Mouse (Mus musculus) kidney, embryonic 16.5 days (tissue): Measurements from ENCODE around the gene Ptprn2. TPM values are rescaled to one million over a fixed set of nuclear protein-coding genes. Genes with fewer than 3 reads are reported as not detected.

ENCODE experiments used
- ATAC-seq: fragments of 200-750 bp; cut with Nextera tagmentation; 2 replicates; pipeline ENCODE4 v1.8.0; 2017; ENCODE audit warnings: moderate TSS enrichment; ENCODE audit not compliant: low FRiP score, low TSS enrichment
- H3K27ac ChIP-seq: fragments of 300-500 bp; sonication (generic); 2 replicates; pipeline ENCODE4 v1.5.1; 2014; ENCODE audit warnings: low read length
- H3K27me3 ChIP-seq: fragments of 300-500 bp; sonication (generic); 2 replicates; pipeline ENCODE4 v1.6.1; 2014; ENCODE audit warnings: low read length, control low read depth, mixed read lengths; ENCODE audit not compliant: insufficient read depth
- H3K36me3 ChIP-seq: fragments of 300-500 bp; sonication (generic); 2 replicates; pipeline ENCODE4 v1.6.1; 2014; ENCODE audit warnings: low read length, control low read depth, mixed read lengths; ENCODE audit not compliant: insufficient read depth
- H3K4me1 ChIP-seq: fragments of 300-500 bp; sonication (generic); 2 replicates; pipeline ENCODE4 v1.6.1; 2014; ENCODE audit warnings: low read length, control low read depth, mixed read lengths; ENCODE audit not compliant: insufficient read depth
- H3K4me2 ChIP-seq: fragments of 300-500 bp; sonication (generic); replicated peaks from 2 replicates; pipeline ENCODE4 v1.6.1; 2014; ENCODE audit warnings: low read depth, low read length
- H3K4me3 ChIP-seq: fragments of 300-500 bp; sonication (generic); 2 replicates; pipeline ENCODE4 v1.5.1; 2014; ENCODE audit warnings: mild to moderate bottlenecking, low read length
- H3K9ac ChIP-seq: fragments of 300-500 bp; sonication (generic); replicated peaks from 2 replicates; pipeline ENCODE4 v1.6.1; 2014; ENCODE audit warnings: low read length
- H3K9me3 ChIP-seq: fragments of 300-500 bp; sonication (generic); 2 replicates; pipeline ENCODE4 v1.6.1; 2016; ENCODE audit warnings: low read length, control low read depth
- WGBS: fragments of 180-500 bp; shearing (Covaris S2); extraction: QIAGEN DNeasy Blood & Tissue Kit; methylation state at CpG from one replicate; pipeline ENCODE4 v1.1.7; 2014; 5-methylcytosine and 5-hydroxymethylcytosine counted together
- polyA plus RNA-seq: library from polyadenylated mRNA; unstranded; fragments of >200 nt; fragmentation: Nextera tagmentation; extraction: Ambion mirVana; gene quantifications from 2 replicates; pipeline ENCODE4 v1.2.1, GENCODE M21; 2015

Gene Ptprn2
- polyA plus RNA-seq, 1 experiment from 2014 or later: not detected

- H3K4me2 ChIP-seq: no peak overlapping the region
- H3K4me1 ChIP-seq: no peaks in the 10 kb centered on the region
- no peak overlapping the region for H3K4me3 ChIP-seq
- ATAC-seq: no peak
- H3K9me3 ChIP-seq: no peaks in the 10 kb centered on the region
- H3K36me3 ChIP-seq: no peaks in the 10 kb centered on the region
- no peak overlapping the region for H3K9ac ChIP-seq
- H3K27ac ChIP-seq: no peak overlapping the region
- 85% methylated on average over 5 of the region's 5 CpGs for WGBS
- H3K27me3 ChIP-seq: no peaks in the 10 kb centered on the region
Measured at GRCm38 (mm10) chr12:116597670-116598069, 112.2 kb downstream of the Ptprn2 start.

- H3K4me2 ChIP-seq: no peak overlapping the region
- WGBS: 75% methylated on average over 8 of the region's 8 CpGs
- no peak for ATAC-seq
- H3K27ac ChIP-seq: no peak overlapping the region
- no peaks in the 10 kb centered on the region for H3K9me3 ChIP-seq
- no peaks in the 10 kb centered on the region for H3K4me1 ChIP-seq
- no peaks in the 10 kb centered on the region for H3K27me3 ChIP-seq
- H3K36me3 ChIP-seq: no peaks in the 10 kb centered on the region
- H3K9ac ChIP-seq: no peak overlapping the region
- H3K4me3 ChIP-seq: no peak overlapping the region
Measured at GRCm38 (mm10) chr12:116598123-116599005, 112.8 kb downstream of the Ptprn2 start.

GRCm38 (mm10) chr12:116599537-116599936 is 114.0 kb downstream of the Ptprn2 start:
- Histone ChIP-seq H3K27me3 (no peaks in the 10 kb centered on the region), H3K4me3 (no peak overlapping the region), H3K9me3 (no peaks in the 10 kb centered on the region), H3K27ac (no peak overlapping the region), H3K4me1 (no peaks in the 10 kb centered on the region), H3K4me2 (no peak overlapping the region), H3K9ac (no peak overlapping the region), H3K36me3 (no peaks in the 10 kb centered on the region)
- WGBS: 92% methylated on average over 1 of the region's 1 CpGs
- ATAC-seq: no peak

GRCm38 (mm10) chr12:116600054-116600453 is 114.5 kb downstream of the Ptprn2 start:
- no peaks in the 10 kb centered on the region for H3K36me3 ChIP-seq
- H3K9ac ChIP-seq: no peak overlapping the region
- no peaks in the 10 kb centered on the region for H3K9me3 ChIP-seq
- no peaks in the 10 kb centered on the region for H3K27me3 ChIP-seq
- no peak for ATAC-seq
- no peaks in the 10 kb centered on the region for H3K4me1 ChIP-seq
- 77% methylated on average over 6 of the region's 6 CpGs for WGBS
- no peak overlapping the region for H3K4me2 ChIP-seq
- no peak overlapping the region for H3K27ac ChIP-seq
- H3K4me3 ChIP-seq: no peak overlapping the region

GRCm38 (mm10) chr12:116601395-116601794 is 115.9 kb downstream of the Ptprn2 start:
- Histone ChIP-seq H3K9me3 (no peaks in the 10 kb centered on the region), H3K36me3 (no peaks in the 10 kb centered on the region)
- 89% methylated on average over 3 of the region's 3 CpGs for WGBS

GRCm38 (mm10) chr12:116601921-116602320 is 116.4 kb downstream of the Ptprn2 start:
- 84% methylated on average over 5 of the region's 5 CpGs for WGBS
- no peaks in the 10 kb centered on the region for H3K36me3 ChIP-seq
- no peaks in the 10 kb centered on the region for H3K4me1 ChIP-seq
- H3K4me2 ChIP-seq: no peak overlapping the region
- no peak overlapping the region for H3K9ac ChIP-seq
- H3K27me3 ChIP-seq: no peaks in the 10 kb centered on the region
- no peak overlapping the region for H3K27ac ChIP-seq
- no peaks in the 10 kb centered on the region for H3K9me3 ChIP-seq
- H3K4me3 ChIP-seq: no peak overlapping the region
- no peak for ATAC-seq

More at GRCm38 (mm10) chr12:116601395-116601794, 115.9 kb downstream of the Ptprn2 start:
- Histone ChIP-seq H3K4me3 (no peak overlapping the region), H3K27ac (no peak overlapping the region), H3K9ac (no peak overlapping the region), H3K4me2 (no peak overlapping the region), H3K4me1 (no peaks in the 10 kb centered on the region), H3K27me3 (no peaks in the 10 kb centered on the region)
- no peak for ATAC-seq

- Histone ChIP-seq H3K36me3 (no peaks in the 10 kb centered on the region), H3K9me3 (no peaks in the 10 kb centered on the region), H3K27me3 (no peaks in the 10 kb centered on the region), H3K4me1 (no peaks in the 10 kb centered on the region), H3K4me2 (no peak overlapping the region), H3K9ac (no peak overlapping the region), H3K27ac (no peak overlapping the region), H3K4me3 (no peak overlapping the region)
- WGBS: 91% methylated on average over 6 of the region's 6 CpGs
- ATAC-seq: no peak
Measured at GRCm38 (mm10) chr12:116608598-116608997, 123.1 kb downstream of the Ptprn2 start.

GRCm38 (mm10) chr12:116619868-116620267 is 134.3 kb downstream of the Ptprn2 start:
- WGBS: 46% methylated on average over 5 of the region's 5 CpGs
- H3K4me2 ChIP-seq: no peak overlapping the region
- peak; percentile 78 for ATAC-seq

GRCm38 (mm10) chr12:116620299-116620698 is 134.8 kb downstream of the Ptprn2 start:
- H3K4me3 ChIP-seq: no peak overlapping the region
- no peaks in the 10 kb centered on the region; the same call in 1 of the 2 replicates for H3K27me3 ChIP-seq
- H3K27ac ChIP-seq: no peak overlapping the region
- H3K9me3 ChIP-seq: no peaks in the 10 kb centered on the region
- H3K4me2 ChIP-seq: no peak overlapping the region
- 83% methylated on average over 3 of the region's 3 CpGs for WGBS
- ATAC-seq: 0 out of 2 replicates have a peak, but pooled peaks have one; percentile 35
- H3K9ac ChIP-seq: no peak overlapping the region
- no peaks in the 10 kb centered on the region for H3K36me3 ChIP-seq
- H3K4me1 ChIP-seq: no peaks in the 10 kb centered on the region

More at GRCm38 (mm10) chr12:116619868-116620267, 134.3 kb downstream of the Ptprn2 start:
- Histone ChIP-seq H3K9ac (no peak overlapping the region), H3K36me3 (no peaks in the 10 kb centered on the region), H3K4me1 (no peaks in the 10 kb centered on the region), H3K4me3 (no peak overlapping the region), H3K27me3 (no peaks in the 10 kb centered on the region; the same call in 1 of the 2 replicates), H3K27ac (no peak overlapping the region), H3K9me3 (no peaks in the 10 kb centered on the region)
